Mouse (Mus musculus): Measurements from ENCODE around the gene Gm11077.

The Gm11077 gene

DNA sequence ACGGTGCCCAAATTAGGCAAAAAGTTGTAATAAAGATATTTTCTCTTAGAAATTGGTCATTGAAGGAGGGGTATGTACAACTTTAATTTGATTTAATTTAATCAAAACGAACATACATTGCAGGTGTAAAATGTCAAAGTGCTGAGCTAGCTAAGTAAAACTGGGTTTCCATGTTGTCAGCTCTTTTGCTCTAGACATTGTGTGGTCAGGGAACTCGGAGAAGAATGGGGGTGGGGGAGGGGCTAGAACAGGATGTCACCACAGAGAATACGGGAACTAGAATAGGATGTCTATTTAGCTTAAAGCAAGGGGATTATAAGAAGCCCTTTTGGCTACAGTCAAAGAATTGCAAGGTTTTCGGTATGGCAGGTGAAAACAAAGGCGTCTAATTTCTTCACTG is 38.2 kb downstream of the Gm11077 start:
- no peaks in the 10 kb centered on the region for H3K36me3 ChIP-seq (ENCODE audit: insufficient read depth, low read length)
- TF ChIP-seq NANOG (IDR thresholded peaks at IDR 0.05; ENCODE audit: borderline replicate concordance, low read length) (no peak), CTCF (conservative IDR thresholded peaks at IDR 0.05; ENCODE audit: low read length) (no peak), POU5F1 (IDR thresholded peaks at IDR 0.05; ENCODE audit: borderline replicate concordance, low read length) (no peak)
- no peaks in the 10 kb centered on the region for H3K9me3 ChIP-seq (ENCODE audit: low read length)

DNA sequence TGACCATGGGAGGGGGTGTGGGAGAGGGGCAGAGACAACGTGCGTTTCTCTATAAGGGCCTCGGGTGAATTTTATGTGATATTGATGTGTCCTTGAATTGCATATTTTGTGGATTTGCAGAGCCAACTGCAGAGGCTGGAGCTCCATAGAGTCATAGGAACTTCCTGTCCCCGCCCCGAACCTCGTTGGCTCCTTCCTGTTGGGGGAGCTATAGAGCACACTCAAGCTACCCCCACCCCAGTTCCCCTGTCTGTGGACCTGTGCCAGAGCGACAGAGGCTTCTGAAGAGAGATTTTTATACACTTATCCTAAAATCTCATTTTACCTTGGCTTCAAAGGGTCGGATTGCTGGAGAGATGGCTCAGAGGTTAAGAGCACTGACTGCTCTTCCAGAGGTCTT is 39.1 kb downstream of the Gm11077 start:
- peaks cover 9% of the 10 kb centered on the region for H3K27me3 ChIP-seq (ENCODE audit: insufficient read depth, low read length)
- H3K9me3 ChIP-seq (ENCODE audit: low read length), result no peaks in the 10 kb centered on the region
- TF ChIP-seq CTCF (conservative IDR thresholded peaks at IDR 0.05; ENCODE audit: low read length), result no peak
- no peak for TF ChIP-seq NANOG (IDR thresholded peaks at IDR 0.05; ENCODE audit: borderline replicate concordance, low read length)
- TF ChIP-seq POU5F1 (IDR thresholded peaks at IDR 0.05; ENCODE audit: borderline replicate concordance, low read length), result no peak
- H3K4me1 ChIP-seq (replicated peaks; ENCODE audit: low read depth, low read length), result peaks cover 38% of the 10 kb centered on the region
- H3K4me3 ChIP-seq (replicated peaks; ENCODE audit: low read length), result no peak overlapping the region
- no peaks in the 10 kb centered on the region for H3K36me3 ChIP-seq (ENCODE audit: insufficient read depth, low read length)

More for the DNA sequence above, 38.2 kb downstream of the Gm11077 start:
- Histone ChIP-seq H3K27me3 (ENCODE audit: insufficient read depth, low read length) (peaks cover 9% of the 10 kb centered on the region), H3K4me3 (replicated peaks; ENCODE audit: low read length) (no peak overlapping the region), H3K4me1 (replicated peaks; ENCODE audit: low read depth, low read length) (peaks cover 38% of the 10 kb centered on the region)

DNA sequence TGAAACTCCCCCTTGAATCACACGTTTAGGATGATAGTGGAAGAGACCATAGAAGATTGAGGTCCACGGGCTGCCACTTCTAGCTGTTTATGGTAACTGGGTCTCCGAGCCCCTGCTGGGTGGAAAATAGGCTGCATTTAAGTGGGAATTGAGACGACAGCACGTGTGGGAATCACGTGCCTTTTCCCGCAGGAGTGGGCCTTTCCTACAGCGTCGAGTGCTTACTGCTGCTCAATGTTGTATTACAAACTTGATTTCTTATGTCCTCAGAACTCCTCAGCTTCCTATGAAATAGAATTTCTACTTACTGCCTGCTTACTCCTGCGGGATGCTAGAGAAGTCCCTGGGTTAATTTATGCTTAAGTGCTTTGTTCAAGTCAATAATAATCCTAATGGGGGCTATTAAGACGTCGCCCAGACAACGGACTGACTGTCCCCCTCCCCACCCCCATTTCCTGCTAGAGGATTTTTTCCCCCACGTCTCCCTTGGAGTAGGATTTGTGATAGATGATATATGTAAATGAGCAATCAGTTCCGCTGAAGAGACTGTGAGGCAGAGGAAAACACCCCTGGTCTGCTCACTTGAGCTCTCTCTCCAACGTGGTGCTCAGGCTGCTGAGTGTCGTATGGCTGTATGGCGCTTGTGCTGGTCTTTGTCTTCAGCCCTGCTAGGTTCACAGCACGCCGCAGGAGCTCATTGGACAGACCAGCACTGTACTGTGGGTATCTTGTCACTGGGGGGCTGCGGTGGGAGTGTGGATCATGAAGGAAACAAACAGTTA is 40.0 kb downstream of the Gm11077 start:
- no peak for TF ChIP-seq POU5F1 (IDR thresholded peaks at IDR 0.05; ENCODE audit: borderline replicate concordance, low read length)
- peaks cover 9% of the 10 kb centered on the region for H3K27me3 ChIP-seq (ENCODE audit: insufficient read depth, low read length)
- H3K4me1 ChIP-seq (replicated peaks; ENCODE audit: low read depth, low read length), result peaks cover 38% of the 10 kb centered on the region
- H3K36me3 ChIP-seq (ENCODE audit: insufficient read depth, low read length), result no peaks in the 10 kb centered on the region
- no peak overlapping the region for H3K4me3 ChIP-seq (replicated peaks; ENCODE audit: low read length)
- H3K9me3 ChIP-seq (ENCODE audit: low read length), result no peaks in the 10 kb centered on the region

DNA sequence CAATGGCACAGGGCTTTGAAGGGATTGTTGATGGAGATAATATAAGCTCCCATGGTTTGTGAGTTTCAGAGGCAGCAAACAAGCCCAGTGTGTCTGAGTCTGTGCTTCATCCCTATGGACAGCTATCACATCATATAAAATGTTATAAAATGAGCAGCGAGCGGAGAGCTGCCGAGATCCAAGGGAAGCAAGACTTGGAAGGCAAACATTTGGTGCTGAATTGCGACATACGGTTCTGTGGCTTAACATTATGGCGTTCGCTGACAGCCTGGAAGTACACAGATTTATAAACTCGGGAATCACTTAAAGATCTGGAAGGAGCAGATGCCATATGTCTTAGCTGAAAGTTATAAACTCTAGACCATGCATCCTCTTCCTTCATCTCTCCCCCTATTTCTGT is 47.2 kb downstream of the Gm11077 start:
- Histone ChIP-seq H3K27me3 (ENCODE audit: insufficient read depth, low read length) (no peaks in the 10 kb centered on the region), H3K9me3 (ENCODE audit: low read length) (no peaks in the 10 kb centered on the region), H3K4me1 (replicated peaks; ENCODE audit: low read depth, low read length) (no peaks in the 10 kb centered on the region), H3K4me3 (replicated peaks; ENCODE audit: low read length) (no peak overlapping the region), H3K36me3 (ENCODE audit: insufficient read depth, low read length) (no peaks in the 10 kb centered on the region)
- no peak for TF ChIP-seq CTCF (conservative IDR thresholded peaks at IDR 0.05; ENCODE audit: low read length)
- TF ChIP-seq NANOG (IDR thresholded peaks at IDR 0.05; ENCODE audit: borderline replicate concordance, low read length), result no peak
- TF ChIP-seq POU5F1 (IDR thresholded peaks at IDR 0.05; ENCODE audit: borderline replicate concordance, low read length), result no peak

DNA sequence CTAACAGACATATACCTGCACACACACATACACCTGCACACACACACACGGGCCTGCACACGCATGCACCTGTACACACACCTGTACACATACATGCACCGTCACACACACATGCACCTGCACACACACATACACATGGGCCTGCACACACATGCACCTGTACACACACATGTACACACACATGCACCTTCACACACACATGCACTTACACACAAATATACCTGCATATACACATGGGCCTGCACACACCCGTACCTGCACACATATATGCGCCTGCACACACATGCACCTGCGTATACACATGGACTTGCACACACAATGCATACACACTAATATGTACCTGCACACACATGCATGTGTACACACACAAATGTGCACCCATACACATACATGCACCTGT is 53.4 kb downstream of the Gm11077 start:
- Histone ChIP-seq H3K4me3 (replicated peaks; ENCODE audit: low read length) (no peak overlapping the region), H3K9me3 (ENCODE audit: low read length) (no peaks in the 10 kb centered on the region), H3K27me3 (ENCODE audit: insufficient read depth, low read length) (no peaks in the 10 kb centered on the region), H3K36me3 (ENCODE audit: insufficient read depth, low read length) (no peaks in the 10 kb centered on the region), H3K4me1 (replicated peaks; ENCODE audit: low read depth, low read length) (no peaks in the 10 kb centered on the region)
- TF ChIP-seq POU5F1 (IDR thresholded peaks at IDR 0.05; ENCODE audit: borderline replicate concordance, low read length) (no peak), CTCF (conservative IDR thresholded peaks at IDR 0.05; ENCODE audit: low read length) (no peak), NANOG (IDR thresholded peaks at IDR 0.05; ENCODE audit: borderline replicate concordance, low read length) (no peak)

DNA sequence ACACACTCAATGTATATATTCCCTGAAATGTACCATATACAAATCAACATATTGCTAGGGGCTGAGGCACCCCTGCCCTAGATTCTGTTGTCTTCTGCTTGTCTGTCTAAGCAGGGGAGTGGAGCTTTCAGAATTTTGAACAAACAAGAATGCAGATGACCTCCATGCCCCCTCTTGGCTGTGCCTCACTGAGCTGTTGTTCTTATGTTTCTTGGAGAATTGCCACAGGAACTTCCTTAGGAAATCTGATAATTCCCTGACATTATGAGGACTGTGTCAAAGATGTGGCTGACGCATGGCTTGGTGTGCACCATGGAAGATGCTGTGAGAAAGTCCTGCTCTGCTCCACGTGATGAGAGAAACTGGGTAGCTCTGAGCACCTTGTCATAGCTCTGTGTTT is 57.0 kb downstream of the Gm11077 start:
- TF ChIP-seq CTCF (conservative IDR thresholded peaks at IDR 0.05; ENCODE audit: low read length) (no peak), NANOG (IDR thresholded peaks at IDR 0.05; ENCODE audit: borderline replicate concordance, low read length) (no peak), POU5F1 (IDR thresholded peaks at IDR 0.05; ENCODE audit: borderline replicate concordance, low read length) (no peak)
- H3K9me3 ChIP-seq (ENCODE audit: low read length), result no peaks in the 10 kb centered on the region
- no peaks in the 10 kb centered on the region for H3K36me3 ChIP-seq (ENCODE audit: insufficient read depth, low read length)
- no peaks in the 10 kb centered on the region for H3K27me3 ChIP-seq (ENCODE audit: insufficient read depth, low read length)
- H3K4me1 ChIP-seq (replicated peaks; ENCODE audit: low read depth, low read length), result no peaks in the 10 kb centered on the region
- no peak overlapping the region for H3K4me3 ChIP-seq (replicated peaks; ENCODE audit: low read length)

DNA sequence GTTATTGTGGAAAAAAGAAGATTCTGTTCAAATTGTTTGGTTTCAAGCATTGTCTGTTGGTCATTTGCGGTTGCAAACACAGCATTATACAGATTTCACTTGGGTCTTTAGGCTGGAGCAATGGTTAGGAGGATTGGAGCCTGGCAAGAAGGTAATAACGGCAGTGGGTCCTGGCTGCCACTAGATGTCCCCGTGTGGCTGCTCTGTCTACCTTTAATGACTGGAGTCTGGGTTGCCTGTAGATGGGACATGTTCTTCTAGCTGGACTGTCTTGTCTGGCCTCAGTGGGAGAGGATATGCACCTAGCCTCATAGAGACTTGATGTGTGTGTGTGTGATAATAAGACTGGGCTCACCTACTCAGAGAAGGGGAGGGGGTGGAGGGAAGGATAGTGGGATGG is 60.8 kb downstream of the Gm11077 start:
- TF ChIP-seq POU5F1 (IDR thresholded peaks at IDR 0.05; ENCODE audit: borderline replicate concordance, low read length), result no peak
- TF ChIP-seq CTCF (conservative IDR thresholded peaks at IDR 0.05; ENCODE audit: low read length), result peak; percentile 55
- no peaks in the 10 kb centered on the region for H3K9me3 ChIP-seq (ENCODE audit: low read length)
- H3K4me3 ChIP-seq (replicated peaks; ENCODE audit: low read length), result no peak overlapping the region
- H3K4me1 ChIP-seq (replicated peaks; ENCODE audit: low read depth, low read length), result no peaks in the 10 kb centered on the region
- H3K27me3 ChIP-seq (ENCODE audit: insufficient read depth, low read length), result no peaks in the 10 kb centered on the region
- H3K36me3 ChIP-seq (ENCODE audit: insufficient read depth, low read length), result no peaks in the 10 kb centered on the region

DNA sequence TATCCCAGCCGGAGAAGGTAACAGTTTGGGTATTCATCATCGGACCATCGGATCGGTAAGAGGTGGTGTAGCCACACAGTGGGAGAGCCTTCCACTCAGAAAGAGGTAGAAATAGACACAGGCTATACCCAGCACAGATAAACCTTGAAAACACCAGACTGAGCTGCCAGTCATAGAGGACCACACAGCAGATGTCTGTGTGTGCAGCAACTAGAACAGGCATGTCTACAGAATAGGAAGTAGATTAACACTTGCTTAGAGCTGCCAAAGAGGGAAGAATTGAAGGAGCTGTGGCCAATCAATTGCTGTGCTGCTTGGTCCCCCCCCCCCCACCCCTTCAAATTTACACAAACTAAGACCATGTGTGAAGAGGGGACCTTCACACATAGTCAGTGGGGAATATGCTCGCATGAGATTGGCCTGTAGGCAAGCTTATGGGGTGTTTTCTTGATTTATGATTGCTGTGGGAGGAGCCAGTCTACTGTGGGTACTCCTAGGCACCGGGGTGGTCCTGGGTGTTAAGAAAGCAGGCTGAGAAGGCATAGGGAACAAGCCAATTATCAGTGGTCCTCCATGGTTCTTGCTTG is 64.7 kb downstream of the Gm11077 start:
- peaks cover 4% of the 10 kb centered on the region; the same call in 1 of the 2 replicates for H3K9me3 ChIP-seq (ENCODE audit: low read length)
- no peaks in the 10 kb centered on the region for H3K36me3 ChIP-seq (ENCODE audit: insufficient read depth, low read length)
- H3K27me3 ChIP-seq (ENCODE audit: insufficient read depth, low read length), result no peaks in the 10 kb centered on the region
- TF ChIP-seq CTCF (conservative IDR thresholded peaks at IDR 0.05; ENCODE audit: low read length) (no peak), POU5F1 (IDR thresholded peaks at IDR 0.05; ENCODE audit: borderline replicate concordance, low read length) (no peak), NANOG (IDR thresholded peaks at IDR 0.05; ENCODE audit: borderline replicate concordance, low read length) (no peak)
- no peaks in the 10 kb centered on the region for H3K4me1 ChIP-seq (replicated peaks; ENCODE audit: low read depth, low read length)
- H3K4me3 ChIP-seq (replicated peaks; ENCODE audit: low read length), result no peak overlapping the region

DNA sequence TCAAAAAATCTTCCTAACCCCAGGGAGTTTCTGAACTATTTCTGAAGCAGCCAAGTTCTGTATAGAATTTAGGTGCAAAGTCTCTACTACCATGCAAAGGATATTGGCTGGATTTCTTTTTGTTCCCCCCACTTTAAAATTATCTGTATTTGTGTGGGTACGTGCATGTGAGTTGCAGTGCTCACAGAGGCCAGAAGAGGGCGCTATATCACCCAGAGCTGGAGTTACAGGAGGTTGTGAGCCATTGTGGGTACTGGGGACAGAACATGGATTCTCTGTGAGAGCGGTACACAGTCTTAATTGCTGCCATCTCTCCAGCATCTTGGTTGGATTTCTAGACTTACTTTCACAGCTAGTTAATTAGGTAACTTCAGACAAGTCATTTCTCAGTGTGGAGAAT is 69.8 kb downstream of the Gm11077 start:
- H3K36me3 ChIP-seq (ENCODE audit: insufficient read depth, low read length), result no peaks in the 10 kb centered on the region
- peaks cover 6% of the 10 kb centered on the region; the same call in 1 of the 2 replicates for H3K9me3 ChIP-seq (ENCODE audit: low read length)
- H3K4me3 ChIP-seq (replicated peaks; ENCODE audit: low read length), result no peak overlapping the region
- TF ChIP-seq CTCF (conservative IDR thresholded peaks at IDR 0.05; ENCODE audit: low read length) (peak; percentile 59), POU5F1 (IDR thresholded peaks at IDR 0.05; ENCODE audit: borderline replicate concordance, low read length) (no peak), NANOG (IDR thresholded peaks at IDR 0.05; ENCODE audit: borderline replicate concordance, low read length) (no peak)
- H3K4me1 ChIP-seq (replicated peaks; ENCODE audit: low read depth, low read length), result no peaks in the 10 kb centered on the region
- H3K27me3 ChIP-seq (ENCODE audit: insufficient read depth, low read length), result no peaks in the 10 kb centered on the region
